Mouse (Mus musculus): ENCODE data around the gene Focad.

GRCm38 (mm10) chr4:88344468-88344867, 250.0 kb downstream of the Focad start:
- TF ChIP-seq POLR2A (IDR thresholded peaks at IDR 0.05; ENCODE audit: borderline replicate concordance, low read depth, low read length) (no peak), CTCF (IDR thresholded peaks at IDR 0.05; ENCODE audit: low read depth, low read length) (no peak)
